Mouse (Mus musculus) intestine, embryonic 14.5 days (tissue): Measurements from ENCODE around the gene Hist1h2ag. TPM values are rescaled to one million over a fixed set of nuclear protein-coding genes. Genes with fewer than 3 reads are reported as not detected.
A peak's percentile ranks its signal among the peaks of the same experiment; 100 is the strongest.
"Not testable (repeated sequence)": the region's sequence is repeated elsewhere in the genome, so short reads cannot be mapped to it uniquely, and the experiment has no call there.

Experiments used
- ATAC-seq: fragments of 200-750 bp; cut with Nextera tagmentation; replicated peaks from 2 replicates; pipeline ENCODE4 v1.8.0; 2017; ENCODE audit warnings: low read depth, moderate number of reproducible peaks, moderate TSS enrichment, moderate library complexity; ENCODE audit not compliant: low FRiP score, low TSS enrichment
- DNase-seq: peaks from one replicate; pipeline ENCODE4 v3.0.0-alpha.2; 2018; ENCODE audit warnings: low spot score
- H3K27ac ChIP-seq: fragments of 300-500 bp; sonication (generic); 2 replicates; pipeline ENCODE4 v1.5.1; 2014; ENCODE audit warnings: low read depth, mild to moderate bottlenecking, control low read depth
- H3K27me3 ChIP-seq: fragments of 300-500 bp; sonication (generic); replicated peaks from 2 replicates; pipeline ENCODE4 v1.6.1; 2014; ENCODE audit warnings: low read length, control low read depth; ENCODE audit not compliant: control insufficient read depth, insufficient read depth
- H3K36me3 ChIP-seq: fragments of 300-500 bp; sonication (generic); 2 replicates; pipeline ENCODE4 v1.6.1; 2014; ENCODE audit warnings: low read length, control low read depth; ENCODE audit not compliant: control insufficient read depth, insufficient read depth
- H3K4me1 ChIP-seq: fragments of 300-500 bp; sonication (generic); replicated peaks from 2 replicates; pipeline ENCODE4 v1.6.1; 2014; ENCODE audit warnings: low read length, control low read depth, mixed read lengths; ENCODE audit not compliant: control insufficient read depth, insufficient read depth
- H3K4me2 ChIP-seq: fragments of 300-500 bp; sonication (generic); 2 replicates; pipeline ENCODE4 v1.6.1; 2014; ENCODE audit warnings: low read length
- H3K4me3 ChIP-seq: fragments of 300-500 bp; sonication (generic); 2 replicates; pipeline ENCODE4 v1.5.1; 2014; ENCODE audit warnings: low read depth, low read length, control low read depth, mixed read lengths
- H3K9ac ChIP-seq: fragments of 300-500 bp; sonication (generic); 2 replicates; pipeline ENCODE4 v1.6.1; 2014; ENCODE audit warnings: mild to moderate bottlenecking, low read length
- H3K9me3 ChIP-seq: fragments of 300-500 bp; sonication (generic); 2 replicates; pipeline ENCODE4 v1.6.1; 2016; ENCODE audit warnings: low read length, control low read depth; ENCODE audit not compliant: control insufficient read depth
- WGBS: fragments of 180-500 bp; shearing (Covaris S2); extraction: QIAGEN DNeasy Blood & Tissue Kit; methylation state at CpG from one replicate; pipeline ENCODE4 v1.1.7; 2014; 5-methylcytosine and 5-hydroxymethylcytosine counted together
- polyA plus RNA-seq: library from polyadenylated mRNA; unstranded; fragments of >200 nt; fragmentation: Nextera tagmentation; extraction: Ambion mirVana; gene quantifications from 2 replicates; pipeline ENCODE4 v1.2.1, GENCODE M21; 2014

The Hist1h2ag gene
- polyA plus RNA-seq, 1 experiment from 2014 or later: 67.6 TPM

DNA sequence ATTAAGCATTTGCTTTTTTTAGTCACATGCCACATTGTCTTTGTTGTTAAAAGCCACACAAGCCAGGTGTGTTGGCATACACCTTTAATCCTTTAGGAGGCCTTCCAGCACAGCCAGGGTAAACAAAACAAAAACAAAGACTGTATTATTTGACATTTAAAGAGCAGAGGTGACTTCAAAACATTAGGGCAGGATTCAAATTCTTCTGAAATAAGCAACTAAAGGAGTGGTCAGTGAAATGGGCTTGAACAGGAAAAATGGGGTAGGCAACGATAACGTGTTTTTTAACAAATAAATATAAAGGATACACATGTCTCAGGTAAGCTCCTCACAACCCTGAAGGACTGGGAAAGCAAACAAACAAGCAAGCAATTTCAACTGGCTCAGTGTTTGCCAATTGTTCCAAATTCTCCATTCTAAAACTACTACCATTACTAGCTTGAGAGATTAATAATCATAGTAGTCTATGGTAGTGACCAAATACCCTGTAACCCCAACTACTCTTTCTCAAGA is 2.7 kb downstream of the Hist1h2ag start:
- H3K4me2 ChIP-seq: peak overlapping the region; percentile 59
- no peaks in the 10 kb centered on the region for H3K9me3 ChIP-seq
- H3K4me1 ChIP-seq: peaks cover 16% of the 10 kb centered on the region
- 4% methylated on average over 2 of the region's 2 CpGs for WGBS
- peak; percentile 45 for DNase-seq
- H3K4me3 ChIP-seq: peak overlapping the region; percentile 40
- H3K9ac ChIP-seq: peak overlapping the region; percentile 70
- H3K36me3 ChIP-seq: no peaks in the 10 kb centered on the region
- no peaks in the 10 kb centered on the region for H3K27me3 ChIP-seq
- peak overlapping the region; percentile 96 for H3K27ac ChIP-seq
- ATAC-seq: no peak

DNA sequence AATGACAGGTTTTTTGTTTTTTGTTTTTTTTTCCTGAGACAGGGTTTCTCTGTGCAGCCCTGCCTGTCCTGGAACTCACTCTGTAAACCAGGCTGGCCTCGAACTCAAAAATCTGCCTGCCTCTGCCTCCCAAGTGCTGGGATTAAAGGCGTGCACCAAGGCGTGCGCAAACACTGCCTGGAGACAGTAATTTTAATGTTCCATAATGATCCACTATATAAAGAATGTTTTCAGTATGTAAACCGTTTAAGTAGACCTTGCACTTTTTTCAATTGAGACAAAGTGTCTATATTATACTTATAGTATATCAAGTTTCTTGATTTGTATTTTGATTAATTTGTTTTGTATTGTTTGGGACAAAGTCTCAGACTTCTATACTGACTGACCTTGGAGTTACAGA is 3.4 kb downstream of the Hist1h2ag start:
- H3K27ac ChIP-seq: peak overlapping the region; percentile 96; the same call in 1 of the 2 replicates
- H3K4me1 ChIP-seq: peaks cover 16% of the 10 kb centered on the region
- no peak overlapping the region for H3K4me3 ChIP-seq
- H3K9me3 ChIP-seq: no peaks in the 10 kb centered on the region
- no peak overlapping the region for H3K9ac ChIP-seq
- peak overlapping the region; percentile 59; the same call in 1 of the 2 replicates for H3K4me2 ChIP-seq
- WGBS: 74% methylated on average over 5 of the region's 5 CpGs
- H3K27me3 ChIP-seq: no peaks in the 10 kb centered on the region
- peak; percentile 46 for DNase-seq
- ATAC-seq: no peak
- H3K36me3 ChIP-seq: no peaks in the 10 kb centered on the region

DNA sequence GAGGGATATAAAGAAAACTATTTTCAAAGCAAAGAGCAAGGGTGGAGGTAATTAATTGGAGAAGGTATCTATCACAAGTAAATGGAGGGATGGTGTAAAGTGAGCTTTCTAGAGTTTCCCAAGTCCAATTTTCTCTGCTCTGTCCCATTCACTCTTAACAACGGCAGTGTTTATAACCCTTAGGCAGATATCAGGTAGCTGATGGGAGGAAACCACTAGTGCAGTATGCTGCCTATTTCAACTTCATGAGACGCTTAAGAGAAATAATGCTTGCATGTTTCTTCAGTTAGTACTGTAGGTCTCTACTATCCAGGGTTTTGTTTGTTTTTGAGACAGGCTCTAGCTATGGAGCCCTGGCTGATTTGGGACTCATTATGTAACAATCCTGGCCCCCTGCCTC is 5.3 kb downstream of the Hist1h2ag start:
- ATAC-seq (no peak), DNase-seq (peak; percentile 37)
- H3K27me3 ChIP-seq: no peaks in the 10 kb centered on the region
- H3K9ac ChIP-seq: 0 out of 2 replicates have a peak overlapping the region, but pooled peaks have one; percentile 51
- no peaks in the 10 kb centered on the region for H3K9me3 ChIP-seq
- H3K27ac ChIP-seq: peak overlapping the region; percentile 9; the same call in 1 of the 2 replicates
- H3K4me1 ChIP-seq: peaks cover 19% of the 10 kb centered on the region
- no peaks in the 10 kb centered on the region for H3K36me3 ChIP-seq
- 49% methylated on average over 2 of the region's 2 CpGs for WGBS
- H3K4me3 ChIP-seq: no peak overlapping the region
- H3K4me2 ChIP-seq: no peak overlapping the region; the same call in 1 of the 2 replicates

DNA sequence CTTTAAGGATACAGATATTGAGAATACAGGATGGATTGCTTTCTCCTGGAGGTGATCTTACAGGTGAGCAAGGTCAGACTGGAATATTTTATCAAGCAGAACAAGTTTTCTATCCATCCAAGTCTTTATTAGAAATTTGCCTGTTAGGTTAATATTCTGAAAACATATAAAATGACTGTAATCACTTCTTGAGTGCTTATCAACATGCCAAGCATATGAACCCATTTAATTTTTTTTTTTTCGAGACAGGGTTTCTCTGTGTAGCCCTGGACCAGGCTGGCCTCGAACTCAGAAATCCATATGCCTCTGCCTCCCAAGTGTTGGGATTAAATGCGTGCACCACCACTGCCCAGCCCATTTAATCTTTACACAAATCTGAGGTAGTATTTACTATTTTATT is 5.8 kb downstream of the Hist1h2ag start:
- Histone ChIP-seq H3K27me3 (no peaks in the 10 kb centered on the region), H3K9ac (peak overlapping the region; percentile 51), H3K27ac (peak overlapping the region; percentile 78), H3K36me3 (no peaks in the 10 kb centered on the region), H3K9me3 (no peaks in the 10 kb centered on the region), H3K4me2 (peak overlapping the region; percentile 56), H3K4me3 (peak overlapping the region; percentile 32), H3K4me1 (peaks cover 19% of the 10 kb centered on the region)
- ATAC-seq (no peak), DNase-seq (no peak)
- WGBS: 54% methylated on average over 3 of the region's 3 CpGs

DNA sequence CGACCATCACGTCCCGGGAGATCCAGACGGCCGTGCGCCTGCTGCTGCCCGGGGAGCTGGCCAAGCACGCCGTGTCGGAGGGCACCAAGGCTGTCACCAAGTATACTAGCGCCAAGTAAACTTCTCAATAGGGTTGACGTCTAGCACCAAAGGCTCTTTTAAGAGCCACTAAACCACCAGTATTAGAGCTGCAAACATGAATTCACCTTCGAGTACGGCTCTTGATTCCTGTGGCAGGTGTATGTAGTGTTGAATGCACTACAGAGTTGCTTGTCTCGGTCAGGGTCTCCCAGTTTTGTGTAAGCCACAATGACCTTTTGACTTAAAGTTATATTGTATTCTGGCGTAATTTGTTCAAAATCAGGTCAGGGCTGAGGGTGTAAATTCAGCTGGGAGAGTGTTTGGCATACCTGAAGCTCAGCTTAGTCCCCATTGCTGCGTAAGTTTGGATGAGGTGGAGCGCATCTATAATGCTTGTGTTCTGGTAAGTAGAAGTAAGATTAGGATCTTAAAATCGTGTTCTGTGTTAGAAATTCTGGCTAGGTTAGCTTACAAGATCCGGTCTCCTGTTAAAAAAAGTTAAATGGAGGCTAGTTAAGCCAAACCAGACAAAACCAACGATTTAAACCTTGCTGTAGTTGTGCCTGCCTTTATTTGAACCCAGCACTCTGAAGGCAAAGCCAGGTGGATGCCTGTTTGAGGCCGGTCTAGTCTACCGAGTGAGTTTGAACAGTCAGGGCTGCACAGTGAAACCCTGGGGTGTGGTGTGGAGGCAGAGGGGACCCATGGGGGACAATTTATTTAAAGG is 6.4 kb downstream of the Hist1h2ag start:
- DNase-seq (peak; percentile 76), ATAC-seq (no peak)
- Histone ChIP-seq H3K9me3 (no peaks in the 10 kb centered on the region), H3K27ac (peak overlapping the region; percentile 78), H3K4me3 (peak overlapping the region; percentile 32), H3K4me2 (peak overlapping the region; percentile 56), H3K27me3 (no peaks in the 10 kb centered on the region), H3K4me1 (peaks cover 19% of the 10 kb centered on the region), H3K9ac (peak overlapping the region; percentile 51), H3K36me3 (no peaks in the 10 kb centered on the region)
- WGBS: 6% methylated on average over 16 of the region's 23 CpGs

DNA sequence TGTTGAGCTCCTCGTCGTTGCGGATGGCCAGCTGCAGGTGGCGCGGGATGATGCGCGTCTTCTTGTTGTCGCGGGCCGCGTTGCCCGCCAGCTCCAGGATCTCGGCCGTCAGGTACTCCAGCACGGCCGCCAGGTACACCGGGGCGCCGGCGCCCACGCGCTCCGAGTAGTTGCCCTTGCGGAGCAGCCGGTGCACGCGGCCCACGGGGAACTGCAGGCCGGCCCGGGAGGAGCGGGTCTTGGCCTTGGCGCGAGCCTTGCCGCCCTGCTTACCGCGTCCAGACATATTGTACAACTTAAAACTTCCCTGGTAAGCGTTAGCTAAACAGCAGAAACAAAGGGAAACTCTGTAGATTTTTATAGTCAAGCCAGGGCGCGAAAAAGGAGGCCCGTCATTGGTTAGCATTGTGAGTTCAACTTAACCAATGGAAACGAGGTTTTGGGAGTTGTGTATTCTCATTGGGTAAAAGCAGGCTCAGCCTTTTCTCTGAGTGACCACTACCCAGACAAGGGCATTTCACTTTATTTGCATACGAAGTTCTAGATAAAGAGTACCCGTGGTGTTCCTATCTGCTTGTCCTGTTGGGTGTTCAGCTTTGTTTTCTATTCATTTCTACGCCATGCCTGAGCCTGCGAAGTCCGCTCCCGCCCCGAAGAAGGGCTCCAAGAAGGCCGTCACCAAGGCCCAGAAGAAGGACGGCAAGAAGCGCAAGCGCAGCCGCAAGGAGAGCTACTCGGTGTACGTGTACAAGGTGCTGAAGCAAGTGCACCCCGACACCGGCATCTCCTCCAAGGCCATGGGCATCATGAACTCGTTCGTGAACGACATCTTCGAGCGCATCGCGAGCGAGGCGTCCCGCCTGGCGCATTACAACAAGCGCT is 7.2 kb downstream of the Hist1h2ag start, which contains the start of the genes Hist1h2ah and Hist1h2bk:
TSS of gene Hist1h2ah (minus strand) at position 302 of the 882 bp plus-strand sequence.
TSS of gene Hist1h2bk (plus strand) at position 604 of the 882 bp plus-strand sequence.
- WGBS: under 1% methylated on average over 22 of the region's 69 CpGs
- DNase-seq (peak; percentile 91), ATAC-seq (peak; percentile 95)
- H3K4me1 ChIP-seq: peaks cover 19% of the 10 kb centered on the region
- not testable (repeated sequence) for H3K9me3 ChIP-seq, H3K27me3 ChIP-seq, H3K36me3 ChIP-seq
- H3K27ac ChIP-seq: peak within 1 kb of the TSS; percentile 90
- peak within 1 kb of the TSS; percentile 56 for H3K4me2 ChIP-seq
- peak within 1 kb of the TSS; percentile 79 for H3K9ac ChIP-seq
- peak within 1 kb of the TSS; percentile 43 for H3K4me3 ChIP-seq

DNA sequence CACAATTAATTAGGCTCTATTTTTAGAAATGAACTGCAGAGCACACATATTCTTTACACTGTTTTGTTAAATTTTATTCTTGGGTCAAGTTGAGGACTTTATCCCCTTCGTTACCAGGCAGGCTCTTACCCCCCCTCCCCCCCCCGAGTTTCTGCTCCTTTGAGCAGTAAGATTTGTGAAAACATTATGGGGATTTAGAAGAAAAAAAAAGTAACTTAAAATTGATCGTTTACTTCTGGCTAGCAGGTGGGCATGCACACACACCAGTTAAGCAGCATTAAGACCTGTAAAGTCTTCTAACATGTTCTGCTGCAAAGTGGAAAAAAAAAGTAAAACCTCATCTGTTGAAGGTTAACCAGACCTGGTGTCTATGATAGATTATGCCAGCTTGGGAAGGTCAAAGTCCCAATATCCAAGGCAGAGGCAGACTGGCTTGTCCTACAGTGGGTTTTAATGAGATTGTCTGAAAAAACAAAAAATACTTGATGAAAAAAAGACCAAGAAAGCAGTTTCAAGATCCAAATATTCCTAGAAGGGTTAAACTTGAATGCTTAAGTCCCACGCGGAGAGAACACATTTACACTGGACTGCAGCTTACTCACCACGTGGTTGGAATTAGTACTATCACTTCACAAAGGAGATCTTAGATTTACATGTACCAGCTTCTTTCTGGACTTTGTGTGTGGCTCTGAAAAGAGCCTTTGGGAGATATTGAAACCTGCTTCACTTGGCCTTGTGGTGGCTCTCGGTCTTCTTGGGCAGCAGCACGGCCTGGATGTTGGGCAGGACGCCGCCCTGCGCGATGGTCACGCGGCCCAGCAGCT is 8.1 kb downstream of the Hist1h2ag start:
- Histone ChIP-seq H3K4me3 (peak overlapping the region; percentile 43), H3K27me3 (no peaks in the 10 kb centered on the region), H3K36me3 (no peaks in the 10 kb centered on the region), H3K4me1 (peaks cover 11% of the 10 kb centered on the region), H3K27ac (peak overlapping the region; percentile 90), H3K4me2 (peak overlapping the region; percentile 56), H3K9ac (peak overlapping the region; percentile 79), H3K9me3 (no peaks in the 10 kb centered on the region)
- DNase-seq (peak; percentile 72), ATAC-seq (peak; percentile 7)
- under 1% methylated on average over 8 of the region's 14 CpGs for WGBS
